Mouse (Mus musculus) heart, embryonic 11.5 days (tissue): ENCODE measurements around the gene Traf4. TPM values are rescaled to one million over a fixed set of nuclear protein-coding genes. Genes with fewer than 3 reads are reported as not detected.

ENCODE experiments used
- ATAC-seq: fragments of 200-750 bp; cut with Nextera tagmentation; replicated peaks from 2 replicates; pipeline ENCODE4 v1.8.0; 2017; ENCODE audit warnings: moderate library complexity; ENCODE audit not compliant: insufficient number of reproducible peaks, low FRiP score, low TSS enrichment
- H3K27ac ChIP-seq: fragments of 300-500 bp; sonication (generic); 2 replicates; pipeline ENCODE4 v1.5.1; 2014; ENCODE audit warnings: mild to moderate bottlenecking, low read depth, low read length
- H3K27me3 ChIP-seq: fragments of 300-500 bp; sonication (generic); 2 replicates; pipeline ENCODE4 v1.6.1; 2014; ENCODE audit warnings: mild to moderate bottlenecking, low read length, mixed read lengths; ENCODE audit not compliant: control insufficient read depth, insufficient read depth
- H3K36me3 ChIP-seq: fragments of 300-500 bp; sonication (generic); 2 replicates; pipeline ENCODE4 v1.6.1; 2014; ENCODE audit warnings: mild to moderate bottlenecking, low read length, moderate library complexity, mixed read lengths; ENCODE audit not compliant: control insufficient read depth, insufficient read depth
- H3K4me1 ChIP-seq: fragments of 300-500 bp; sonication (generic); 2 replicates; pipeline ENCODE4 v1.6.1; 2014; ENCODE audit warnings: low read length; ENCODE audit not compliant: control insufficient read depth, insufficient read depth
- H3K4me2 ChIP-seq: fragments of 300-500 bp; sonication (generic); 2 replicates; pipeline ENCODE4 v1.6.1; 2014; ENCODE audit warnings: mild to moderate bottlenecking, moderate library complexity
- H3K4me3 ChIP-seq: fragments of 300-500 bp; sonication (generic); 2 replicates; pipeline ENCODE4 v1.5.1; 2014; ENCODE audit warnings: low read depth, low read length
- H3K9ac ChIP-seq: fragments of 300-500 bp; sonication (generic); 2 replicates; pipeline ENCODE4 v1.6.1; 2014; ENCODE audit warnings: mild to moderate bottlenecking, low read depth, low read length, moderate library complexity
- H3K9me3 ChIP-seq: fragments of 300-500 bp; sonication (generic); replicated peaks from 2 replicates; pipeline ENCODE4 v1.6.1; 2016; ENCODE audit warnings: low read length; ENCODE audit not compliant: control insufficient read depth
- whole genome bisulfite sequencing: fragments of 180-500 bp; shearing (Covaris S2); extraction: QIAGEN DNeasy Blood & Tissue Kit; methylation state at CpG from one replicate; pipeline ENCODE4 v1.1.7; 2014; ENCODE audit not compliant: insufficient replicate concordance; 5-methylcytosine and 5-hydroxymethylcytosine counted together
- polyA plus RNA-seq: library from polyadenylated mRNA; unstranded; fragments of >200 nt; fragmentation: Nextera tagmentation; extraction: Ambion mirVana; gene quantifications from 2 replicates; pipeline ENCODE4 v1.2.1, GENCODE M21; 2014

Gene Traf4
- polyA plus RNA-seq, 1 experiment from 2014 or later: 34.2 TPM

DNA sequence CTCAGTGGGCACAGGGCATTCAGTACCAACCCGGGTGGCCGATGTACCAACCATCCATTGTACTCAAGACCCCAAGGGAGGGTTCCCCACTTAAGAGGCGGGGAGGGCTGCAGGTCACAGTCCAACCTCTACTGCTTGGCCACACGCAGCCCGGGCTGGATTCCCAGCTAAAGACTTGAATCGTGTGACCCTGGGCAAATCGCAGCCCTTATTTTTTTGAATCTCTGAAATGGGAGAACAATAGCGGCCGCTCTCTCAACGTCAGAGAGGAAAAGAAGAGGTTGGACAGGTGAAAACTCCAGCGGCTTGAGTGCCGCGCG is 825 bp downstream of the Traf4 start:
- 0% methylated on average over 14 of the region's 14 CpGs for WGBS
- Histone ChIP-seq H3K4me3 (peak overlapping the region; percentile 99), H3K4me1 (peaks cover 35% of the 10 kb centered on the region), H3K4me2 (peak overlapping the region; percentile 96), H3K9me3 (no peaks in the 10 kb centered on the region), H3K27ac (peak overlapping the region; percentile 97), H3K27me3 (no peaks in the 10 kb centered on the region), H3K36me3 (peaks cover 18% of the 10 kb centered on the region), H3K9ac (peak overlapping the region; percentile 98)
- no peak for ATAC-seq

DNA sequence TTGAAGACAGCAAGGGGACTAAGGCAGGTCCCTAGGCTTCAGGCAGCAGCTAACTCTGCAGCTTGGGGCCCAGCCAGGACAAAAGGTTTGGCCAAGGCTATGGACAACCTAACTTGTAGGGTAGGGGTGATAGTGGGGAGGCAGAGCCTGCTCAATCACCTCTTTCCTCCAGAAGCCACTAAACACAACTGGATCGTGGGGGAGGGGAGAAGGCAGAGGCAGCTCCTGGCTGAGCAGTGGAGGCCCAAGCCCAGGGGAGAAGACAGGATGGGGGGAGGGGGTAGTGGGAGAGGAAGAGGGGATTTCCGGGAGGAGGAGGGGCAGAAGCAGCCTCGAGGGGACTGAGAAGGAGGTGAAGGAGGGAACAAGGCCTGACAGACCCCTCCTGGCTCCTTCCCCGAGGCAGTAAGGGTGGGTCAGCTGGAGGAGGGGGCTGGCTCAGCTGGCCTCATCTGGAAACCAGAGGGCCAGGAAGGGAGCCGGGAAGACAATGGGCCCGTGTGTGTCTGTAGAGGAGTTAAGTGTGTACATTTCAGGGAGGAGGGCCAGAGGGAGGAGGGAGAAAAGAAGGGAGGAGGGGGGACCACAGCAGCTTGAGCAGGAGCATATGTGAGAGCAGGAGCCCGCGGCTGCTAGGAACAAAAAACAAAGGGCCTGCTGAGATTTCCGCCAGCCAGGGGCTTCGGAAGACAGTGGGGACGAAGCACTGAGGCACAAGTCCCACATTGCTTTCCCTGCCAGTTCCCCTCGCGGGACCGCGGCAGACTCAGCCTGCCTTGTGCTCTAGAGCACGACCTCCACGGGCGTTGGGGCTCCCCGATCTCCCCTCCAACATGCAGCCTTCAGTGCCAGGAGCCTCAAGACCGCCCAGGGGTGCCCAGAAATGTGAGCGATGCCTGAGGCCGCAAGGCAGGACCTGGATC is 1.4 kb downstream of the Traf4 start:
- Histone ChIP-seq H3K27ac (peak overlapping the region; percentile 97), H3K4me2 (peak overlapping the region; percentile 96), H3K9me3 (no peaks in the 10 kb centered on the region), H3K27me3 (no peaks in the 10 kb centered on the region), H3K4me1 (peaks cover 35% of the 10 kb centered on the region), H3K4me3 (peak overlapping the region; percentile 99), H3K9ac (peak overlapping the region; percentile 98), H3K36me3 (peaks cover 21% of the 10 kb centered on the region)
- ATAC-seq: peak; percentile 40
- 2% methylated on average over 22 of the region's 22 CpGs for WGBS

DNA sequence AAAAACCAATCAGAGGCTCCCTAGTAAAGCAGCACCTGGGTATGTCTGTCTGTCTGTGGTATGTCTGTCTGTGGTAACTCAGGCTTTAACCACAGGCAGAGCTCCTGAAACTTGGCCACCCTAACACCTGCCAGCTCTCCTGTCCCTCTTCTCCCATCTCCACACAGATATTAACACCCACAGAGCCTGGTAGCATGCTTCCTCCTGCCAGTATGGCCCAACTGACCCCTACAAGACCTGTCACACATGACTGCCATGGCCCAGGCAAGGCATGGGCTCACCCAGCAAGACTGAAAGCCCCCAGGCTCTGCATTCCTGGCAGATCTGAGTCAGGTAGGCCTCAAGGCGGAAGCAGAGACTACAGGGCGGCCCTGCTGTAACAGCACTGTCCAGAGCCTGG is 2.3 kb downstream of the Traf4 start:
- WGBS: 72% methylated on average over 2 of the region's 2 CpGs
- no peak for ATAC-seq
- Histone ChIP-seq H3K4me1 (peaks cover 35% of the 10 kb centered on the region), H3K27me3 (no peaks in the 10 kb centered on the region), H3K4me3 (peak overlapping the region; percentile 99), H3K9ac (peak overlapping the region; percentile 98), H3K36me3 (peaks cover 30% of the 10 kb centered on the region), H3K4me2 (peak overlapping the region; percentile 96), H3K9me3 (no peaks in the 10 kb centered on the region), H3K27ac (peak overlapping the region; percentile 97)

DNA sequence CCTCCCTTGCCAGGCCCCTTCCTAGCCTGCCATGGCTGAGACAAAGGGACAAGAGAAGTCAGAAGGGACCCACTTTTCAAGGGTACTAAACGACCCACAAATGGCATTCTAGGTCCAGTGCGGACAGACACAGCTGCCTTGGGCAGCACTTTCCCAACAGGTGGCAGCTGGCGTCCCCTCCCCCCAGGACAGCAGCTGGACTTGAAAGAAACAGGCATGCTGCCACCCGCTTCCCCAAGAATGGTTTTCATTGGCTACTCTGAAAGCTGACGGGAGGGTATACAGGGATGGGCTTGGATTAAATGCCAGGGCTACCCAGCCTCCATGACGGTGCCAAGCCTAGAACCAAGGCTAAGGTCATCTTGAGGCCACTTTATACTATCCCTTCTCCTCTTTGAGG is 2.9 kb downstream of the Traf4 start:
- ATAC-seq: no peak

DNA sequence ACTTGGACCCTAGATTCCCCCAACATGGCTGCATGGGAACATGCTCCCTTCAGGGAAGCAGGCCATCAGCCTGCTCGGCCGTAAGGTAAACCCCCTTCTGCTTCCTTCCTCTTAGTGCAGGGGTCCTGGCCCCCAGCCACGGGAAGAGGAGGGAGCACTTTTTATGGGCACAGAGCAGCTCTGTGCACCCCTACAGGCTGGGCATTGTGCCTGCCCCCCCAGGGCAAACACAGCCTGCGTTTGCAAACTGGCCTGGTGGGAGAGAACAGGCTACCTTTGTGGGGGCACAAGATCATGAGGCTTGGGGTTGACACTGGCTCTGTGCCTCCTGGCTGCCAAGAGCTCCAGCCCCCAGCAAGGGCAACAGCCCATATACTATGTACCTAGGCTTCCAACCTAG is 3.4 kb downstream of the Traf4 start:
- Histone ChIP-seq H3K4me3 (0 out of 2 replicates have a peak overlapping the region, but pooled peaks have one; percentile 2), H3K9me3 (no peaks in the 10 kb centered on the region), H3K36me3 (peaks cover 33% of the 10 kb centered on the region), H3K9ac (0 out of 2 replicates have a peak overlapping the region, but pooled peaks have one; percentile 28), H3K4me2 (peak overlapping the region; percentile 96), H3K27me3 (no peaks in the 10 kb centered on the region), H3K4me1 (peaks cover 35% of the 10 kb centered on the region), H3K27ac (0 out of 2 replicates have a peak overlapping the region, but pooled peaks have one; percentile 15)
- no peak for ATAC-seq
- 65% methylated on average over 4 of the region's 4 CpGs for whole genome bisulfite sequencing

More for the DNA sequence above, 2.9 kb downstream of the Traf4 start:
- no peak overlapping the region for H3K9ac ChIP-seq
- WGBS: 73% methylated on average over 6 of the region's 6 CpGs
- H3K36me3 ChIP-seq: peaks cover 33% of the 10 kb centered on the region
- 0 out of 2 replicates have a peak overlapping the region, but pooled peaks have one; percentile 3 for H3K4me3 ChIP-seq
- H3K4me1 ChIP-seq: peaks cover 35% of the 10 kb centered on the region
- 0 out of 2 replicates have a peak overlapping the region, but pooled peaks have one; percentile 15 for H3K27ac ChIP-seq
- no peaks in the 10 kb centered on the region for H3K27me3 ChIP-seq
- H3K4me2 ChIP-seq: peak overlapping the region; percentile 96
- H3K9me3 ChIP-seq: no peaks in the 10 kb centered on the region

DNA sequence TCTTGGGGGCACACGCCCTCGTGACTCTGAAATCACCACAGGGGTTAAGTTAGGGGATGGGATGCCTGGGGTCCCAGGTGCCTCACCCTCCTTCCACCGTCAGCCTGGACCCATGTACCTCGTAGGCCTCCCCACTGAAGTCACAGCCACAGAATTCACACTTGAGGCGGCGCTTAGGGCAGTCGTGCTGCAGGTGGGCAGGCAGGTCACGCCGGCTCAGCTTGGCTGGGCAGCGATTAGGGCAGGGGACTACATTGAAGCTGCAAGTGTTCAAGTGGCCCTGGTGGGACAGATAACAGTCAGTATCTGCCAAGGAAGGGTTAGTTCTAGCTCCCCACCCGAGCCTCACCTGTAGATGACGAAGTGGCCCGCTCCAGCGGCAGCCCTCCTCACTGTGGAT is 4.2 kb downstream of the Traf4 start:
- Histone ChIP-seq H3K4me2 (no peak overlapping the region), H3K9ac (no peak overlapping the region), H3K4me3 (no peak overlapping the region), H3K27ac (no peak overlapping the region), H3K4me1 (peaks cover 29% of the 10 kb centered on the region), H3K9me3 (no peaks in the 10 kb centered on the region), H3K36me3 (peaks cover 35% of the 10 kb centered on the region), H3K27me3 (no peaks in the 10 kb centered on the region)
- no peak for ATAC-seq
- WGBS: 86% methylated on average over 14 of the region's 14 CpGs

DNA sequence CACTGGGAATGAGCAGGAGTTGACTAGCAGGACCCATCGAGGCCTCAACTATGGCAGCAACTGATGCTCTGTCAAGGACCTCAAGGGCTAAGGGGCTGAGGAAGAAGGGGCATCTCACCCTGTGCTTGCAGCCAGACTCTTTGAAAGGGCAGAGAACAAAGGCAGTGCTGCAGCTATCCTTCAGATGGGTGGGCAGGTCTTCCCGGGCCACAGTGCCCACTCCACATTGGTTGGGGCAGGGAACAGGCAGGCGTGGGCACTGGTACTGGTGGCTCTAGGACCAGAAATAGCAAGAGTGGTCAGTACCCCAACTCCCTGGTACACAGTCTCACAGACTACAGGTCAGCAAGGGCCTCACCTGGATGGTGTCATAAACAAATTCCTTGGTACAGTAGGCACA is 4.7 kb downstream of the Traf4 start:
- Histone ChIP-seq H3K4me2 (no peak overlapping the region), H3K27me3 (no peaks in the 10 kb centered on the region), H3K9ac (no peak overlapping the region; the same call in 1 of the 2 replicates), H3K36me3 (peaks cover 37% of the 10 kb centered on the region), H3K4me3 (no peak overlapping the region), H3K27ac (no peak overlapping the region), H3K9me3 (no peaks in the 10 kb centered on the region), H3K4me1 (peaks cover 24% of the 10 kb centered on the region)
- 93% methylated on average over 3 of the region's 3 CpGs for WGBS
- ATAC-seq: no peak

DNA sequence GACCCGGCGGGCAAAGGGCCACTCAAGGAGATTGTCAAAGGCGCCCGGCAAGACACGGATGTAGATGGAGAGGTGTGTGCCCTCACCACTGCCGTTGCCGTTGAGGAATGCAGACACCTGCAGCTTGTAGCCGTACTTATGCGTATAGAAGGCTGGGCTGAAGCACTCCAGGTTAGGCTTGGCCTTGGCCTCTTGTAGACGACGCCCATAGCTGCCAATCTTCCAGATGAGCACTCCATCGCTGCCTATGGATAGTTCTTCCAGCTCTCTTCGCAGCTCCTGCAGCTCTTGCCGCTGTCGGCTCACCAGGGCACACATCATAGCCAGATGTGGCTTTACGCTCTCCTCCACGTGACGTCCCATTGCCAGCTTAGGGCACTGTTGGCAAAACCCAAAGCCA is 5.2 kb downstream of the Traf4 start:
- Histone ChIP-seq H3K9me3 (no peaks in the 10 kb centered on the region), H3K4me1 (peaks cover 24% of the 10 kb centered on the region), H3K4me3 (no peak overlapping the region), H3K27ac (no peak overlapping the region), H3K9ac (no peak overlapping the region), H3K27me3 (no peaks in the 10 kb centered on the region), H3K36me3 (peaks cover 37% of the 10 kb centered on the region), H3K4me2 (no peak overlapping the region)
- no peak for ATAC-seq
- WGBS: 83% methylated on average over 18 of the region's 18 CpGs
